Mouse (Mus musculus) kidney, adult 2 months (tissue): ENCODE results near the gene Ankrd2. TPM values are rescaled to one million over a fixed set of nuclear protein-coding genes. Genes with fewer than 3 reads are reported as not detected.

Experiments
- DNase-seq: peaks from one replicate; pipeline ENCODE4 v3.0.0; 2021
- H3K27ac ChIP-seq: fragments of 200-500 bp; 2 replicates; pipeline ENCODE4 v1.5.1; 2012; ENCODE audit warnings: low read depth, low read length, control low read depth, inconsistent platforms; ENCODE audit not compliant: insufficient read depth
- H3K27me3 ChIP-seq: fragments of 200-500 bp; replicated peaks from 2 replicates; pipeline ENCODE4 v1.6.1; 2012; ENCODE audit warnings: mild to moderate bottlenecking, moderate library complexity, low read length, inconsistent platforms; ENCODE audit not compliant: control insufficient read depth, insufficient read depth
- H3K36me3 ChIP-seq: fragments of 200-500 bp; 2 replicates; pipeline ENCODE4 v1.6.1; 2012; ENCODE audit warnings: mild to moderate bottlenecking, moderate library complexity, low read length, inconsistent platforms; ENCODE audit not compliant: control insufficient read depth, insufficient read depth
- H3K4me1 ChIP-seq: fragments of 200-500 bp; 2 replicates; pipeline ENCODE4 v1.6.1; 2011; ENCODE audit warnings: low read length; ENCODE audit not compliant: control insufficient read depth, insufficient read depth
- H3K4me3 ChIP-seq: fragments of 200-500 bp; 2 replicates; pipeline ENCODE4 v1.5.1; 2011; ENCODE audit warnings: mild to moderate bottlenecking, low read depth, low read length, control low read depth; ENCODE audit not compliant: insufficient read depth
- CTCF ChIP-seq: fragments of 200-500 bp; conservative IDR thresholded peaks from 2 replicates; pipeline ENCODE4 v1.5.1; 2011; ENCODE audit warnings: low read depth, mild to moderate bottlenecking, control low read depth, low read length, moderate library complexity, mixed read lengths; ENCODE audit not compliant: insufficient read depth, insufficient read length
- POLR2A ChIP-seq: fragments of 200-500 bp; IDR thresholded peaks from one replicate; pipeline ENCODE4 v1.6.1; 2011; ENCODE audit warnings: low read depth, low read length, control low read depth
- WGBS: fragments of 180-500 bp; shearing (Covaris S2); methylation state at CpG from one replicate; pipeline ENCODE4 v1.1.7; 2018; 5-methylcytosine and 5-hydroxymethylcytosine counted together
- polyA plus RNA-seq: library from polyadenylated mRNA; depleted of rRNA; stranded (reverse); fragments of >200 nt; gene quantifications from 2 replicates; pipeline ENCODE4 v1.2.3, GENCODE M21; 2012

Ankrd2 gene
- polyA plus RNA-seq, 1 experiment = 2.2 TPM

DNA sequence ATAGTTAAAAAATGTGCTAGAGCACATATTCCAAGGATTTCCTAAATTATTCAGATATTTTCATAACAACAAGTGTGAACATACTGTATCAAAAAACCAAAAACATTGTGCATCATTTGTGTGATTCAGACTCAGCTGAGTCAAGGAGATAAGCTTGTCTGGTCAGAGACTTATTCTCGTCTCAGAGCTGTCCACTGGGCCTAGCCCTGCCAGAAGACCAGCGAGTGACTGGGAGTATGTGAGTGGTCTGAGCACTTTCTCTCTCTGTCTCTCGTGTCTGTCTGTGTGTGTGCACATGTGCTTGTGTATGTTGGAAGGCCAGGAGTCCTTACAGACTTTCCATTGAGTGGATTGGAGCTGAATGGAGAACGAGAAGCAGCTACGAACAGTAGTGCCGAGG lies 20.8 kb upstream of the Ankrd2 start:
- Histone ChIP-seq H3K4me3 (no peak overlapping the region), H3K36me3 (no peaks in the 10 kb centered on the region), H3K27me3 (no peaks in the 10 kb centered on the region), H3K27ac (no peak overlapping the region), H3K4me1 (peaks cover 9% of the 10 kb centered on the region; the same call in 1 of the 2 replicates)
- 93% methylated on average over 6 of the region's 6 CpGs for WGBS
- TF ChIP-seq POLR2A (no peak), CTCF (no peak)
- DNase-seq = no peak

DNA sequence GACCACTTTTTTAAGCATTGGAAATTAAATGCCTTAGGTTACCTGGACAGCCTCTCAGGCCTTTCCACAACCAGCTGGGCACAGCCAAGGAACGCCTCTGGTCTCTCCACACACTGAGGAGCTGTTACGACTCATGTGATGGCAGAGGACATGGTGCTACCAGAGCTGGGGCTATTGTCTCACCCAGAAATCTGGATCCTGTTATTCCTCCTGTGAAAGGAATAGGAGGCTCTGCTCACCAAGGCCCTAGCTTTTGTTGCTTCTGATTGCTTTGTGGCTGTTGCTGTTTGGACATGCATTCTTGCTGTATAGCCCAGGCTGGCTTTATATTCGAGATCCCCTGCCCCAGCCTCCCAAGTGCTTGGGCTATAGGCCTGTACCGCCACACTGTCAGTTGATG lies 19.5 kb upstream of the Ankrd2 start:
- 83% methylated on average over 4 of the region's 4 CpGs for WGBS
- peaks cover 9% of the 10 kb centered on the region; the same call in 1 of the 2 replicates for H3K4me1 ChIP-seq
- H3K27ac ChIP-seq = no peak overlapping the region
- no peak overlapping the region for H3K4me3 ChIP-seq
- no peak for DNase-seq
- no peak for TF ChIP-seq POLR2A
- TF ChIP-seq CTCF = no peak
- no peaks in the 10 kb centered on the region for H3K27me3 ChIP-seq
- H3K36me3 ChIP-seq = no peaks in the 10 kb centered on the region

DNA sequence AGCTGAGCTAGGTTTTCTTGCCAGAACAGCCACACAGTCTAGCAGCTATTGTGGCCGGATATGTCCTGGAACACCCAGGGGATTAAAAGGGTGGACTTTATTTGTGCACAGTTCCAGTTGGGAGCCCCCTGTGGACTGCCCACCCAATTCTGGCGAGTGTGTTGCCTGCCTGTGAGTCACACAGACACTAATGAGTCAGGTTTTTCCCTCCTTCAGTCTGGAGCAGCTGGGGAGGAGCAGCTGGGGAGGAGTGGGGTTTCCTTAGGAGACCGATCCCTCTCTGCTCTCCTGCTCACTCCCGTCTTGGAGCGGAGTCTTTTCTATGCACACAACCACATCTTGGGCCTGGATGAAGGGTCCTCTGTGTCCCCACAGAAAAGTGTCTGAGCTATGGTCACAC lies 19.0 kb upstream of the Ankrd2 start:
- WGBS = 68% methylated on average over 5 of the region's 5 CpGs

DNA sequence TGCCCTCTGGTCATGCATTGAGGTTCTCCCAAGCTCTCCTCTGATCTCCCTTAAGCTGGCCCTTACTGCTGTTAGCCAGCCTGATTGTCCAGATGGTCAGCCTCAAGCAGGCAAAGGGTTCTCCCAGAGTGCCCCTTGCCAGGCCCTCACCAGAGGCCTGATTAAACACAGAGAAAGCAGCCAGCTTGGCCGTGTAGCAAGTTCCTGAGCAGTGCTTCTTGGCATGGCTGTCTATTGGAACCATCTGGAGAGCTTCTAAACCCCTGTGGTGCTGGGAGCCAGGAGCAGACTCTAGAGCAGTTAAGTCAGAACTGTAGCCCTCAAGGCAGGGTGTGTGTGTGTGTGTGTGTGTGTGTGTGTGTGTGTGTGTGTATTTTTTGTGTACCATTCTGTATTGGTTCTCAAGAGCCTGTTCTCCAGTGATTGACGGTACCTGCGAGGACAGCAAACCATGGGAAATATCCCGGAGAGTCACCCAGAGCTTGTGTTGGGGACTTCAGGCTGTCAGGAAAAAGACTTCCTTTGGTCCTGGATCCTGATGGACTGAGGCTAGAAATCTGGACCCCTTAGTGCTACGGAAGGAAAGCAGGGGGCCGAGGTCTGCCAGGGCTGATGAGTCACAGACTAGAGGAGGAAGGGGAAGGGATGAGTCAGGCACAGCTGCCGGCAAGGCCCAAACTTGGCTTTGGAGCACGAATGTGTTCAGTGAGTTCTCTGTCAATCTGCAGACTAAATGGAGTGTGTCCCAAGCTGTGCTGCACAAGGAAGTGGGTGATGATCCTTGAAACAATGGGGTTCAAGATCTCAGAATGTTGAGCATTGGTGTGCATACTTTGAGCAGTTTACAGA lies 18.2 kb upstream of the Ankrd2 start:
- peak; percentile 55 for DNase-seq
- Histone ChIP-seq H3K27ac (peak overlapping the region; percentile 49; the same call in 1 of the 2 replicates), H3K27me3 (no peaks in the 10 kb centered on the region)

More for the DNA sequence above, 19.0 kb upstream of the Ankrd2 start:
- Histone ChIP-seq H3K4me3 (no peak overlapping the region), H3K27ac (peak overlapping the region; percentile 36; the same call in 1 of the 2 replicates), H3K4me1 (peaks cover 9% of the 10 kb centered on the region; the same call in 1 of the 2 replicates), H3K27me3 (no peaks in the 10 kb centered on the region), H3K36me3 (no peaks in the 10 kb centered on the region)
- TF ChIP-seq CTCF = no peak
- no peak for DNase-seq

DNA sequence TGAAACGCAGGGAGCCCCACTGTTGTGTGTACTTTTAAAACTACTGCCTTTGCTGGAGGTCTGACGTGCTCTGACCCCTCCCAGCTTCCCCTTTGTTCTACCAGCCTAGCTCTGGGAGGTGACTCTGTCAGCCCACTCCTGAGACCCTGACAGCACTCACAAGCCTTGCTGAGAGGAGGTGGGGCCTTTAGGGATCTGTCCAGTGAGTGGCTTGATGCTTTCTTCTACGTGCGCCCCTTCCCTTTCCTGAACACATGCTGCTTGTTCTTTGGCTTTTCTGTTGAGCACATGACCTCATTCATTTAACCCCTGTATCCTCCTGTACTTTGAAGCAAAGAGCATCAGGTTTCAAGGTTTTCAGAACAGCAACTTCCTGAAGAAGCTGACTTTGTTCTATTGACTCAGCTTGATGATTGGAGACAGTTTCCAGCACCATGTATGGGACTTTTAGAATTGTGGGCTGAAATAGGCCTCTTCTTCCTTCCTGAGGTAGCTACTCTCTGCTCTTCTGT lies 16.7 kb upstream of the Ankrd2 start:
- H3K4me1 ChIP-seq = peaks cover 9% of the 10 kb centered on the region; the same call in 1 of the 2 replicates
- no peak overlapping the region for H3K4me3 ChIP-seq
- 47% methylated on average over 4 of the region's 4 CpGs for WGBS
- TF ChIP-seq POLR2A (no peak), CTCF (no peak)
- no peaks in the 10 kb centered on the region for H3K36me3 ChIP-seq
- H3K27me3 ChIP-seq = no peaks in the 10 kb centered on the region
- H3K27ac ChIP-seq = no peak overlapping the region
- DNase-seq = no peak

More for the DNA sequence above, 18.2 kb upstream of the Ankrd2 start:
- 40% methylated on average over 8 of the region's 8 CpGs for WGBS
- H3K4me3 ChIP-seq = no peak overlapping the region
- peaks cover 9% of the 10 kb centered on the region; the same call in 1 of the 2 replicates for H3K4me1 ChIP-seq
- no peaks in the 10 kb centered on the region for H3K36me3 ChIP-seq
- TF ChIP-seq CTCF (no peak), POLR2A (no peak)

DNA sequence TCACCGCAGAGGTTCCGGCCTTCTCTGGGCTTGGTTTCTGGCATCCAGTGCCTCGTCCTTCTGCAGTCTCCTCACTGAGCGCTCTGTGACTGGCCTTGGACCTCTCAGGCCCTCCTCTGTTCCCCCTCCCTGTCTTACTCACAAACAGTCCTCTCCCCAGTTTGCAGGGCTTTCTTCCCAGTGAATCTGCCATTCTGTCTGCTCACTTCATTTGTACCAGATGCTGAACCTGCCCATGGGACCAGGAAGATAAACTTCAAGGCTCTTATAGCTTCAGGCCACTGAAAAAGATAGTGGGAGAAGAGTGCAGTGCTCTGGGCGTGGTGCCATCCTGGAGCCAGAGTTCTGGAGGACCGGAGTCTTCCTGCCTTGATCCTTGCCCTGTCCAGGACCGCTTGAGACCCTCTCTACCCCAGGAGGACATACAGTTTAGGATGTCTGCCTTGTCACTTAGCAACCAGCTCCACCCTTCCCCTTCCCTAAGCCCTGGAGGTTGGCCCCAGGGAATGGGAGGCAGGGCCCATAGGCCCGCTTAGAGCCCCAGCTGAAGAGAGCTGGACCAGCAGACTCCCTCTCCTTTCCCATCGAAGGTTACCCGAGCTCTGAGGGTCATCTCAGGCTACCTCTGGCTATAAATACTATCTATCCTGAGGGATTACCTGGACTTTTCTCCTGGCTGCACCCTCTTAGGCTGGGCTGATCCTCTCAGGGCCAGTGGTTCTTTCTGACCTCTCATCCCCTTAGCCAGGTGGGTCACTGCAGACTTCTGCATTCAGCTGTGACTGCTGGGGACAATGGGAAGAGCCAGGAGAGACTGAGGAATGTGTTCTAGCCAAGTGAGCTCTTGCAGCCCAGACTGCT lies 13.9 kb upstream of the Ankrd2 start:
- H3K4me1 ChIP-seq = peaks cover 8% of the 10 kb centered on the region; the same call in 1 of the 2 replicates
- no peak for DNase-seq
- H3K27ac ChIP-seq = no peak overlapping the region
- WGBS = 54% methylated on average over 10 of the region's 10 CpGs
- no peaks in the 10 kb centered on the region for H3K36me3 ChIP-seq
- no peak for TF ChIP-seq POLR2A
- no peak for TF ChIP-seq CTCF
- no peak overlapping the region for H3K4me3 ChIP-seq
- no peaks in the 10 kb centered on the region for H3K27me3 ChIP-seq

DNA sequence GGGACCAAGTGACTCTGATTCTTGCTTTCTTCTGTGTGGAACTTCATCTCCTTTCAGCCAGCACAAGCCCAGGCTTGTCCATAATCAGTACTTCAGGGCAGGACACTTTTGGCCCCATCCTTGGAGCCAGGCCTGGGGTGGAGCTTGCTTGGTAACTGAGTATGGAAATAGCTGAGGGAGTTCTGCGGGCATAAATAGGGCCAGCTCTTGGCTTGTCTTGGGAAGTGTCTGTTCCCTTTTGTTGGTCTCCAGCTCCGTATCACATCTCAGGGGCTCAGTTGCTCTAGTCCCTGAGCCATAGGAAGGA lies 13.3 kb upstream of the Ankrd2 start:
- no peak for DNase-seq
- Histone ChIP-seq H3K4me3 (no peak overlapping the region), H3K36me3 (no peaks in the 10 kb centered on the region), H3K4me1 (peaks cover 6% of the 10 kb centered on the region; the same call in 1 of the 2 replicates), H3K27me3 (no peaks in the 10 kb centered on the region), H3K27ac (no peak overlapping the region)
- TF ChIP-seq POLR2A (no peak), CTCF (no peak)
- WGBS = 54% methylated on average over 2 of the region's 2 CpGs
